Mouse (Mus musculus) mouse trophoblast stem cell (cell line): ENCODE results near the gene Rpusd2.
"Not testable (repeated sequence)": the region's sequence is repeated elsewhere in the genome, so short reads cannot be mapped to it uniquely, and the experiment has no call there.

Source experiments
- in situ Hi-C, 2 experiments: fragments of 300-500 bp; cut with MseI, MboI; formaldehyde crosslinking; loops; 2 replicates in 1 of 2; 3 replicates in 1 of 2; pipeline ENCODE4 v1.15.1; 2025

Rpusd2 gene

DNA sequence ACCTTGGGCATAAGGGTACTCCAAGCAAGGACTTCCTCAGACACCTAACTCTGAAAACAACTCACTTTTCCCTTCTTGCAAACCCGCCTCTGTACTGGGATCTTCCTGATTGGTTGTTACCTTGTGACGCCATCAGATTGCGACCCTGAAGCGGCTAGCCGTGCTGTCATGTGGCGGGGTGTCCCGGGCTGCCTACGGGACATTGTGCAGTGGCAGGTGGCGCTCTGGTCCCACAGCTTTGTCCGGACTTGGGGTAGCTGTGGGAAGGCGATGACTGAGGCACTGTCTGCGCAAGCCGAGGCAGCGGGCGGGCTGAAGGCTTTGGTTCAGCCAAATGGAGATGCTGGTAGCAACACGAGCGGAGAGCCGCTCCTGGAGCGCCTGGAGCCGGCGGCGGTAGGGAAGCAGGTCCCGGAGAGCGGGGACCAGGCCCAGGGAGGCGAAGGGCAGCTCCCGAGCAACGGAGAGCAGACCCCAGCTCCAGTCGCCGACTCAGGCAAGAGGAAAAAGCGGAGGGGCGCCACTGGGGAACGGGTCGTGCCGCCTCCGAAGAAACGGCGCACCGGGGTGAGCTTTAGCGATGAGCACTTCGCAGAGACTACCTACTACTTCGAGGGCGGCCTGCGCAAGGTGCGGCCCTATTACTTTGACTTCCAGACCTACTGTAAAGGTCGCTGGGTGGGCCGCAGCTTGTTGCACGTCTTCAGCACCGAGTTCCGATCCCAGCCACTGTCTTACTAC is at the start of gene Rpusd2:
TSS of gene Rpusd2 (plus strand) at position 135 of the 741 bp plus-strand sequence.
- in situ Hi-C loops = no loop called here

DNA sequence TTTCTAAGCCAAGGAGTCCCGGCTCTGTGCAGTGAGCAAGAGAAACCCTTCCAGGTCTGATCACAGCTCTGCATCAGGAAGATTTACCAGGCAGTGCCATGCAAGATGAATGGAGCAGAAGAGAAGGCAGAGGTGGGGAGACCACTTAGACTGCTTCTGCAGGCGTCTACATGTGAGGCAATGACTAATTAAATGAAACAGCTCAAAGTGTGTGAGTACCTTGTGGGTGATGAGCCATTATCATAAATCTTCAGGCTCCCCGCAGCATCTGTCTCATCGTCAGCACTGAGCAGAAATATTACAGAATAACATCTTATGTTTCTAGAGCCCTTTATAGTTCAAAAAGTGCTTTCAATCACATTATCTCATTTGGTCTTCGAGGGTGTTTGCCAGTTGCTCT is 39.1 kb upstream of the Rpusd2 start:
- in situ Hi-C loops = no loop called here

DNA sequence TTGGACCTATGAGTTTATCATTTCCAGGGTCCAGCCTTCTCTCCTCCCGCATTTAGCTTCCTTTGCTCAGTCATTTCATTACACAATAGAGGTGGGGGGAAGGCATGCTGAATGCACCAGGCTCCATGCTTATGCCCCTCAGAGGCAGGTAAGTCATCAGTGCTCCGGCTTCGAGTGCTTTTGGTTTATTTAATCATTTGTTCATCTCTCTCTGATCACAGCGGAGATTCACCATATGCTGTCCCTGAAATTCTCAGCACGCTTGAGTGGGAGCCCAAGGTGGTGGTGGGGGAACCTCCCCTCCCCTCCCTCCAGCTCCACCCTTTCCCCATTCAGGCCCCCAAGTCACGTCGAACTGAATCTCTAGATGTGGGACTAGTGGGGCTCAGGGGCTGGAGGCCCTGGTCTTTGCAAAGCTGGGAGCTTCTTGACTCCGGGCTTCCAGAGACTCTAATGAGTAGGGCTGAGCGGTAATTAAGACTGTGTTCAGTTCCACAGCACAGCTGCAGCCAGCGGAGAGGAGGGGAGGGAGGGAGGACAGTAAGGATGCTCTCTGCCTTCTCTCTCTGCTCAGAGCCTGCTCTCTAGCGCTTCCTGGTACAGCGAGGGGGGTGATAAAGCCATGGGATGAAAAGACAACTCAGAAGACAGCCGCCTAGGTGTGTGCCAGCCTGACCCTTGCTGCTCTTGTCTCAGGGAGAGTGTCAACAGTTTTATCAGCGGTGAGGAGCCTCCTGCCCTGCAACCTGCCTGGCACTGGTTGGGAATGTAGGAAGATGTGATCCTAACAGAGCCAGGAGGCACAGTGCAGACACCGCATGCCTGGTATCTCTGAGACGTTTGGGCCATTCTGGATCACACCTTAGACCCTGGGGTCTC is 38.4 kb upstream of the Rpusd2 start:
- in situ Hi-C loops = no loop called here

DNA sequence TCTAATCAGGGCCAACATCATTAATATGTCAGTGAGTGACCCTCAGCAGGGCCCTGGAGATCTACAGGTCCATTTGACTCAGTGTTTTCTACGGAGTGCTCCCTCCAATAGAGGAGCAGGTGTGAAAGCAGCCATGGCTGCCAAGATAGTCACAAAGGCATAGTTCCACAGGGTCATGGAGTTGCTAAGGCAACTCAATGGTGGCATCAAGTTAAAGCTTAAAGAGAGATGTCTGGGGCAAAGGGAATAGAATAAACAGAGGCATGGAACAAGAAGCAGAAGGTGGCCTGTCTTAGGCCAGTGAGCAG is 37.8 kb upstream of the Rpusd2 start:
- in situ Hi-C loops = no loop called here

DNA sequence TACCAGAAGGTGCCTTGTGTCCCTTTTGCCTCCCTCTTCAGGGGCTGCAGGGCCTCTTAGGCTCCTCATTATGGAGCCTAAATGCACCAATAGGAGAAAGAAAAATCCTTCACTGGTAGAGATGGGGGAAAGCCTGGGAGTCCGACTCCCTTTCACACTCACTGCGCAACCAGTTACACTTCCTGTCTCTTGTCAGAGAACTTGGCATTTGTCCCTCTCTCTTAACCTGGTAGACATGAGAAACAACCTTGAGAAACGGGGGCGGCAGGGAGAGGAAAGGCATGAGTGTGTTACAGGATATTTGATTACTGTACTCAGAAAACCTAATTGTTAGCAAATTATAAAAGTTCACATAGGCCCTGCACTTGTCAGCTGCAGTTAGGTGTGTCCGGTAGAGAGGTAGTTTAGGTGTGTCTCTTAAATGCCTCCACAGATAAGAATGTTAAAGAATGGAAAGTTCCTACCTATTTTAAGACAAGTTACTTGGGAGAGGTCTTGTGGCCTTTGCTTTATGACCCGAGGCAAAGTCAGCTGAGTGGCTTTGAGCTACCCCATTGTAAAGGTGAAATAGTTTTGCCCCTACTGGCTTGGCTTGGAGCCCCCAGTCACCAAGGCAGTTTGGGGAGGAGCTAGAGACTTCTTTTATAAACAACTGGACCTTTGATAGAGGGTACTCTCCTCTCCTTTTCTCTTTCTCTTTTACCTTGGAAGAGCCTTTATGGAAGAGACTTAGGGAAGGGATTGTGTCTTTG is 36.3 kb upstream of the Rpusd2 start:
- in situ Hi-C loops = no loop called here

DNA sequence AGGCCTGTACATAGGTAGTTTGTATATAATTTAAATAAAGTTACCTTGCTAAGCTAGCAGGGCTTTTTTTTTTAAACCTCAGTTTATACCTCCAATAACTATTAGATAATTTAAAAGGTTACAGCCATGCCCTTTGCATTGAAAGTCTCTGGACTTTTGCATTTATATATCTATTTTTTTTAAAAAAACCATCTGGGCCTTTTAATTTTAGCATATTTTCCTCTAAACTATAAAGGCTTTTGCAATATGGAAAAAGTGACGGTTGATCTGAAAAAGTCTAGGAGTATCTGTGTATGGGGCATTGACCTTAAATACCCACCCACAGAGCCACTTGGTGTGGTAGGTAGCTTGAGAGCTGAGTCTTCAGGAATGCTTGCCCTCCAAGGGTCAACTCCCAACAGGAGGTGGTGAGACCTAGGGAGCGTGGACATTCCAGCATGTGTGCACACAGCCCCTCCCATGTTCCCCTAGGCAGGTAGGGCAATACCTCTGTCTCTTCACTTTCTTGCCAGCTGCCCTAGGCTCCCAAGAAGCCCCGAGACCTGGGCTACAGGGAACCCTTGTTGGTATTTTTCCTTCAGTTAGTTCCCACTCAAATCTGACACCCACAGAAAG is 35.5 kb upstream of the Rpusd2 start:
- in situ Hi-C loops = no loop called here

DNA sequence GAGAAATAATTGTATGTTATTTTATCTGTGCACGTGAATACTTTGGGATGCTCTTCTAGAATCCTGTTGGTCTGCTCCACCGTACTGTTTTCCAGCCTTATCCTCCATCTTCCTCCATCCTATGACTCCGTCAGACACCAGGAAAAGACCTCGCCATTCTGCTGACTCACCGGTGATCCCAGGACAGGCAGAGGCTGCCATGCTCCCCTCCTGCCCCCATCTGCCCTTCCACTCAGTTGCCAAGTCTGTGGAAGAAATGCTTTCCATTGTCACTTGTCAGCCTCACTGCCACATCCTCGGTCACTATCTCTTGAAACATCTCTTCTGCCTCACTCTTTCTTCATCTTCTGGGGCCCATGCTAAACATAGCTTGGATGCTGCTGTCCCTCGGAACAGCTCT is 27.7 kb upstream of the Rpusd2 start:
- in situ Hi-C loops = no loop called here

DNA sequence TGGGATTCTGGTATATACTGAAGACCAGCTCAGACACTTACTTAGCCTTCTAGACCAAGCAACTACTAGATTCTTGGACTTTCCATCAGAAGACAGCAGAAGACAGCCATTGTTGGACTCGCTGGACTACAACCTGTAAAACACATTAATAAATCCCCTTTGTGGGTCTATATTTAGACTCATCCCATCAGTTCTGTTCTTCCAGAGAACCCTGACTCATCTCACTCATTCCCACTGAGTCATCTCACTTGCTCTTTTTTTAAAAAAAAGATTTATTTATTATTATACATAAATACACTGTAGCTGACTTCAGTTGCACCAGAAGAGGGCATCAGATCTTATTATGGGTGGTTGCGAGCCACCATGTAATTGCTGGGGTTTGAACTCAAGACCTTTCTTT is 25.2 kb upstream of the Rpusd2 start:
- in situ Hi-C loops = no loop called here

DNA sequence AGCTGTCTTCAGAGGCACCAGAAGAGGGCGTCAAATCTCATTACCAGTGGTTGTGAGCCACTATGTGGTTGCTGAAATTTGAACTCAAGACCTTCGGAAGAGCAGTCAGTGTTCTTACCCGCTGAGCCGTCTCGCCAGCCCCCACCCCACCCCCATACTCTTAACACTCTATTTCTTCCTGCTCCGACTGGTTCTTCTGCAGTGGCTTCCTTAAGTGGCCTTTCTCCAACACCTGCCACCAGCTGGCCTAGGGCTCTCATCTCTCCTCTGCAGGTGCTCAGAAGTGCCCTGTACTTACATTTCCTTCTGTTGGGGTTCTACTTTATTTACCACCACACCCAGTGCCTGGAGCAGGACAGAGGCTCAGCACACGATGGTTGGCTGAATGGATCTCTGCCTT is 19.6 kb upstream of the Rpusd2 start:
- in situ Hi-C loops = no loop called here

DNA sequence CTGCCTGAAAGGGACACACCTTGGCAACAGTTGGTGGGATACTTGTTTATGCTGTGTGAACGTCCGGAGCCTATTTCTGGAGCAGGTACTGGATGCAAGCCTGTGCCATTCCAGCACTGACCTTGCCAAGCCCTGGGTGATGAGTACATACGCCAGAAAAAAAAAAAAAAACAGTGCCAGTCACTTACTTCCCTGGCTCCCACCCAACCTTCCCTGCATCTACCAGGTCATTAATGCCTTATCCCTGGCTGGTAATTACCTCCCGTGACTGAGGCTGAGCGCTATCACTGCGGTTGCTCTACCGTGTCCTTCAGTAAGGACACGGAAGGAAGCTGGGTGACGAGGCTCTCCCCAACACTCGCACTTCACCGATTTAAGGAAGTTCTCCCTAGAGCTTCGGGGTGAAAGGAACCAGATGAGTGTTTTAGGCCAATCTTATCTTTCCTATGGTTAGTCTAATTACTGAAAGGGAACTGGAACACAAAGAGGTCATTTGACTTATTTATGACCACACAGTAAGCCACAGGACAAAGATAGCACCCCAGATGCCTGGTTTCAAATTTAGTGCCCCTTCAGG is 18.9 kb upstream of the Rpusd2 start:
- in situ Hi-C loops = no loop called here

DNA sequence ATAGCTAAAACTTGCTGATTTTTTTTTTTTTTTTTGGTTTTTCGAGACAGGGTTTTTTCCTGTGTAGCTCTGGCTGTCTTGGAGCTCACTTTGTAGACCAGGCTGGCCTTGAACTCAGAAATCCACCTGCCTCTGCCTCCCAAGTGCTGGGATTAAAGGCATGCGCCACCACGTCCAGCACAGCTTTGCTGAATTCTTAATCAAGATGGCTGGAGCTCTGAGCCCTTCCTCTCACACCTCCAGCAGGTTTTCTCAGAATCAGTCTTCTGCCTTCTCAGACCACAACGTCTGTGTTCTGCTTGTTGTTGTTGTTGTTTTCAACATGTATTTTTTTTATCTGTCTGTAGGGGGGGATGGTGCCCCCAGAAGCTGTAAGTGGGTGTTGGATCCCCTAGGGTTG is 18.3 kb upstream of the Rpusd2 start:
- in situ Hi-C loops = not testable (repeated sequence)

DNA sequence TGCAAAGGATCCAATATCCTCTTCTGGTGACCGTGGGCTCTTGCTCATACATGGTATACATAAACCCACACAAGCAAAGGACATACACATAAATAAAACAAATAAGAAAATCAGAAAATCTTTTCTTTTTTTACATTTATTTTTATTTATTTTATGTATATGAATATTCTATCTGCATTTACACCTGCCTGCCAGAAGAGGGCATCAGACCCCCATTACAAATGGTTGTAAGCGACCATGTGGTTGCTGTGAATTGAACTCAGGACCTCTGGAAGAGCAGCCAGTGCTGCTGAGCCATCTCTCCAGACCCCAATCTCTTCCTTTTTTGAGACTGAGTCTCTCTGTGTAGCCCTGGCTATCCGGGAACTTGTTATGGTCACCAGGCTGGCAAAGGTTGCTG is 16.9 kb upstream of the Rpusd2 start:
- in situ Hi-C loops = no loop called here

DNA sequence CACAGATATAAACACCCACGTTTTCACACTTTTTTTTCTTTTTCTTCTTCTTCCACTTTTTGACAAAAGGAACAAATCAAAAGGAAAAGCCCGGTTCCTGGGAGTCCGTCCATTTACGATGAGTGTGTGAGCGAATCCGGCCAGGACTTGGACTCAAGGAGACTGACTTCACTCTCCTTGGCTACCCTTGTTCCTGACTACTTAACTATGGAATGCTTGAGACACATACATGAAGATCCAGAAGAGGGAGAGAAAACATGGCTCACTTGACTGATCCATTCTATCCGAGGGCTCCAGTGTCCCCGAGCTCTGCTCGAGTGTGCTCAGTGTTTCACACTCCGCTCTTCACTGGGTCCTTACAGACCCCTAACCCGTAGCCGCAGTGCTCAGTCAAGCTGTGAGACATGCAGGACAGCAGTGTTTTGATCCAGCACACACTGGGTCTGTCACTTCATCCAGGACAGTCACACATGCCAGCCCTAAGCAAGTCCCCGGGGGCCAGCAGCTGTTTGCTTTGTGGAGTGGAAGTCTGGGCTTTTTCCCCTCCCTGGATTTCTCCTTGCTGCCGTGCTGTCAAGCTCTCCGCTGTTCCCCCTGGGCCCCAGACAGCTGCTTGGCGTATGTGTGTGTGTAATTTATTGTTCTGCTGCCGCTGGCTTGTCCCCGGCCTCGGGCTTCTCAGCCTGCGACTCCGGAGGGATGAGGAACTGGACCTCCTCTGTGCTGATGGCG is 16.0 kb upstream of the Rpusd2 start:
- in situ Hi-C loops = no loop called here

DNA sequence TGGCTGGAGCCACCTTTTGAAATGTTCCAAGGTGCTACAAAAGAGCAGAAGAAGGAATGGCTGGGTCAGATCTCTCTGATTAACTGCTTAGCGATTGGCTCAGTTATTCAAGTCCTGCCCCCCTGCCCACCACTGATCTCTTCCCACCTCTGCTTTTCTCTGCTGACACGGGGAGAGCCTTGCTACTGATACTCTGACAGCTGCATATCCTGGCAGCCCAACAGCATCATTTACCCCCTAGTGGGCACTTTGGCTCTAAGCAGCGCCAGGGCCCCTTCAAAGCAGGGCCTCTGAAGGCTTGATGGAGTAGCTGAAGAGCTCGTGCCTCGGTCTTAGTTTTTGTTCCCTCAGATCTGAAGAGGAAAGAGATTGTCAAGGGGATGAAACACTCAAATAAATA is 15.5 kb upstream of the Rpusd2 start:
- in situ Hi-C loops = no loop called here

DNA sequence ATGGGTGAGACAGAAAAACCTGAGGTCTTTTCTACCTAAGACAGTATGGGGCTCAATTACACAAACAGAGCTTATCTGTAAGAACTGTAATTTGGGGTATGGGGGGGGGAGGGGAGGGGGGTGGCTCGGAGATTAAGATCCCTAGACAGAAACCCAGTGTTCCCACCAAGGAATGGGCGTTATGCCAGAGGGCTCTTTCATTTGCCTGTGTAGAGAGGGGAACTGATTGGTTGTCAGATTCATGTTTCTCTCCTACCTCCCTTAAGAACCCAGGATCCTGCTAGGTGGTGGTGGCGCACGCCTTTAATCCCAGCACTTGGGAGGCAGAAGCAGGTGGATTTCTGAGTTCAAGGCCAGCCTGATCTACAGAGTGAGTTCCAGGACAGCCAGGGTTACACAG is 15.1 kb upstream of the Rpusd2 start:
- in situ Hi-C loops = no loop called here

DNA sequence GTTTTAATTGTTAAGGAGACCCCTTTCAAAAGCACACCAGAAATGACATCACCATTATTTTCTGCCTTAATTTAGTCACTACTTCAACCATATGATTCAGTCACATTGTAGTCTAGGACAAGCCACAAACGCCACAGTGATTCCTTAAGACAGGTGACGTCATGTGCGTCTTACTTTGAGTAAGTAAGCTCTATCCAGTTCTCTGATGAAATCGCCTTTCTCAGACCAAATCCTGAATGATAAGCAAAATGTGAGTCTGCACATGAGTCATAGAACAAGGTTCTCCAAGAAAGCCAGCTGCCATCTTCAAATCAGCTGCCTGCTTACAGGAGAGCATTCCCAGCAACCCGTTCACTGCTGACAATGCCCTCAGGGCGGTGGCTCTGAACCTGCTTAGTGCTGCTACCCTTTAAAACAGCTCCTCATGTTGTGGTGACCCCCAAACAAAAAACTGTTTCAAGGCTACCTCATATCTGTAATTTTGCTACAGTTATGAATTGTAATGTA is 11.4 kb upstream of the Rpusd2 start:
- in situ Hi-C loops = no loop called here

DNA sequence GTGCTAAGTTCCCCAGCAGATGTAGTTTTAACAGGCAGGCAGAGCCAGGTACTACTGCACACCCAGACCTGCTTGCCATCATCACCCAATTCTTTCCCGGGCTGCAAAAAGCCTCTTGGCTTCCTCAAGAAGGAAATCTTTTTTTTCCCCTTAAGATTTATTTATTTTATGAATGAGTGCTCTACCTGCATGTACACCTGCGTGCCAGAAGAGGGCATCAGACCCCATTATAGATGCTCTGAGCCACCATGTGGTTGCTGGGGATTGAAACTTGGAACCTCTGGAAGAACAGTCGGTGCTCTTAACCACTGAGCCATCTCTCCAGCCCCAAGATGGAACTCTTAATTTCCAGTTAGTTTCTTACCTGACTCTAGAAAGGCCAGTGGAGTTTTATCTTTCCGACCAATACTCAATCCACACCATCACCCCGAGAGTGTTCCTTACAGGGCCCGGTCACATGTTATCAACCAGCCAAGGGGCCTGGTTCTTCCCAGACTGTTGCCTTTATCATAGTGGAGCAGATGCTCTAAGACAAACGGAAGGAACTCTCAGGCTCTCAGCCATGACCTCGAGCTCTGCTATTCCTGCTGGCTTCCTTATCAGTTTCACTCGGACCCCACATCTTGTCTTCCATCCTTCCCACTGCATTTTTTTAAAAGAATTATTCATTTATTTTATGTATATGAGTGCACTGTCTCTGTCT is 9.9 kb upstream of the Rpusd2 start:
- in situ Hi-C loops = no loop called here

DNA sequence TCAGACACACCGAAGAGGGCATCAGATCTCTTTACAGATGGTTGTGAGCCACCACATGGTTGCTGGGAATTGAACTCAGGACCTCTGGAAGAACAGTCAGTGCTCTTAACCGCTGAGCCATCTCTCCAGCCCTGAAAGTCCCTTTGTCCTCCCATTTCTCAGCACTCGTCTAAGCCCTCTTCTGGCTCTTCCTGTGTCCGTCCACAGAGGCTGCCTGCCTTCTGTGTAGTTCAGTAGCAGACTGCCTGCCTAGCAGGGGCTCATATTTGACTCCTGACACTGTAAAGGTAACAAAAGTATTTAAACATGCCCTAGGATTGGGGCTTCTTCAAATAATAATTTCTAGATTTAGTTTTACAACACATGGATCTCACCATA is 9.4 kb upstream of the Rpusd2 start:
- in situ Hi-C loops = no loop called here

DNA sequence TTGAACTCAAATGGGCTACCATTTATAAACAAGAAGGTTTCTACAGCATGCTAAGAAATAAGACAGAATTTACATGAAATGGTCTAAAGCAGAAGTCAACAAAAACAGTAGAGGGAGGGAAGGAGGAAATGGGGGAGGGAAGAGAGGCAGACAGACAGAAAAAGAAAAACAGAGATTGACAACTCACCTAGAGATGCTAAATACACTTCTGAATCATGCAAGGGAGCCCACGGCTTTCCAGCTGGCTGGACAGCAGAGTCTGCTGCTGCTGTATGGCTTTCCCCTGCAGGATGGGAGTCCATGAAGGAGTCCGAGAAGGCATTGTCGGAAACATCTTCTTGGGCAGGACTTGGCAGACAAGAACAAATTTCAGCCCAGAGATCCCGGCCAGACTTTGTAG is 7.6 kb upstream of the Rpusd2 start:
- in situ Hi-C loops = no loop called here

DNA sequence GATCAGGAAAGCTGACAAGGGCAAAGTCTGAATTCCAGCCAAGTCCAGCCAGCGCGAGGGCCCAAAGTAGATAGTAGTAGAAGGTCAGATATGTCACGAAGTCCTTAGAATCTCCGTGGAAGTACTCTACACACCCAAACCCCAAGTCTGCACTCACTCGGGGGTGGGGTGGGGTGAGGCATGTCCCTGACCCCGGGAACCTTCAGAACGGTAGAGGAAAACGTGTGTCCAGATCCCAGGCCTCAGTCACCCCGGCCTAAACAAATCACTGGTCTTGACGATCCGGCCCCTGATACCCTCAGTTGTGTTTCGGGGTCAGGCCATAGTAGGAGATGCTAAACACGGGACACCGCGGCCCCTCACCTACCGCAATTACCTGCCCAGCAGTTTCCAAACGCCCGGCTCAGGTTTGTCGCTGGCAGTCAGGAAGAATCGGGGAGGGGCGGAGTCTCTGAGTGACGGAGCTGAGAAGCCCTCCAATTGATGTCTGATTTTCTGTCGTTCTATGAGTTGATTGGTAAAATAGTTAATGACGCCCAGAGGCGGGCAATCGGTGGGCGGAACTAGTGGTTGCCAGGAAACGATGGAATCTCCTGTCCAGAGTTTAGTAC is 5.5 kb upstream of the Rpusd2 start, which contains the start of gene Ccdc32:
TSS of gene Ccdc32 (minus strand) at position 453 of the 611 bp plus-strand sequence.
- in situ Hi-C loops = no loop called here
